Mouse (Mus musculus) left cerebral cortex, adult 2 months (tissue): ENCODE results near the gene Gad1. TPM values are rescaled to one million over a fixed set of nuclear protein-coding genes. Genes with fewer than 3 reads are reported as not detected.
A peak's percentile ranks its signal among the peaks of the same experiment; 100 is the strongest.

Source experiments
- DNase-seq, 2 experiments: peaks; one replicate each; pipeline ENCODE4 v3.0.0; 2021 to 2022; ENCODE audit warnings: low spot score in 2 of 2, mixed read lengths in 1 of 2; ENCODE audit errors: extremely low spot score in 1 of 2
- H3K27ac ChIP-seq: fragments of 200-600 bp; 2 replicates; pipeline ENCODE4 v1.8.1; 2022
- H3K4me3 ChIP-seq: fragments of 200-600 bp; 2 replicates; pipeline ENCODE4 v1.8.1; 2022
- CTCF ChIP-seq: fragments of 200-600 bp; IDR thresholded peaks from 2 replicates; pipeline ENCODE4 v1.8.1; 2022; ENCODE audit warnings: antibody characterized with exemption, mild to moderate bottlenecking, moderate library complexity
- intact Hi-C: fragments of 180-260 bp; cut with DNase I; formaldehyde crosslinking; loops from one replicate; pipeline ENCODE4 v1.15.1; 2025
- total RNA-seq, 2 experiments: library from RNA; stranded (reverse); gene quantifications; 2 replicates each; pipeline ENCODE4 v1.2.3; 2021

Gad1 gene
- total RNA-seq, 2 experiments from 2014 or later, result 374 to 427 TPM

DNA sequence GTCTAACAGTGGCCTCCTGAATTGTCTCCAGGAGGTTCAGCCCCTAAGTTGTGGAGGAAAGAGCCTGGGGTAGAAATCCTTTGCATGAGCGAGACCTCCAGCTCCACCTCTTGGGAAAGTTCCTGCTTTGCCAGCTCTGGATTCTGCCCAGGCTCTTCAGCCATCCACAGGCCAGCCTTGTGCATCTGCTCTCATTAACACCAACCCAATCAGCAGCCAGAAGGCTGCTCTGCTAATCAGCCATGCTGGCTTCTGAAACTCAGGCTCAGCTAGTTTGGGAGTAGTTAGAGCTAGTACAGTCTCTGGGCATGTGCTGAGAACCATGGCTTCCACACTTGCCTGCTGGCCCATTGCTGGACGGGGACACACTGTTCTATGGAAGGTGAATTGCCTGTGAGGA, 43.0 kb downstream of the Gad1 start:
- intact Hi-C loops, result no loop called here
- no peak for TF ChIP-seq CTCF
- no peak for DNase-seq
- H3K4me3 ChIP-seq, result no peak overlapping the region
- no peak overlapping the region for H3K27ac ChIP-seq

- intact Hi-C loops, result no loop called here
- TF ChIP-seq CTCF, result no peak
- no peak for DNase-seq
- Histone ChIP-seq H3K27ac (no peak overlapping the region), H3K4me3 (no peak overlapping the region)
Measured at GRCm38 (mm10) chr2:70609769-70610168, 56.9 kb downstream of the Gad1 start.

DNA sequence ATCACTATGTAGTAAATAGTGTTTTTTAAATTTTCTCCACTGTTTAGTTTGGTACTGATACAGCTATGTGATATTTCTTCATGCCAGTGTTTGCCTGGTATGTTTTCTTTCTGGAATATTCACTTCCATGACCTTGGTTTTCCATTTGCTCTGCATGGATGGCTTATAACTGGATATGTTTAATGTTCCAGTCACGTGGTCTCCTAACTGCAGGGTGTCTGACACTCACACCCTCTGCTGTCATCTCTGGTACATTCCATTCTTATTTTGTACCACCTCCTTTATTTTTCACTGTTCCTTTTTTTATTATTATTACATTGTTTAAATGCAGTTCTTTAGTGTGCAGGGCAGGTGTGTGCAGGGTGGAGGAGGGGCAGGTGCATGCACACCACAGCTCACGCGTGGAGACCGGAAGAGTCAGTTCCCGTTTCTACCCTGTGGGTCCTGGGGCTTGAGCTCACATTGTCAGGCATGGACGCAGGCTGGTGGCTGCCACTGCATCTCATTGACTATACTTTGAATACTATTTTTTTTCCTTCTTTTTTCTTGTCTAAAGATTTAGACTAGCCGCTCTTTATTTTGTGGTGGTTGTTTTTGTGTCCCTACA, 62.0 kb downstream of the Gad1 start:
- no peak overlapping the region for H3K4me3 ChIP-seq
- DNase-seq, result no peak
- intact Hi-C loops, result no loop called here
- no peak overlapping the region for H3K27ac ChIP-seq
- no peak for TF ChIP-seq CTCF

GRCm38 (mm10) chr2:70616076-70616475, 63.2 kb downstream of the Gad1 start:
- no peak for DNase-seq
- TF ChIP-seq CTCF, result no peak
- intact Hi-C loops, result no loop called here

DNA sequence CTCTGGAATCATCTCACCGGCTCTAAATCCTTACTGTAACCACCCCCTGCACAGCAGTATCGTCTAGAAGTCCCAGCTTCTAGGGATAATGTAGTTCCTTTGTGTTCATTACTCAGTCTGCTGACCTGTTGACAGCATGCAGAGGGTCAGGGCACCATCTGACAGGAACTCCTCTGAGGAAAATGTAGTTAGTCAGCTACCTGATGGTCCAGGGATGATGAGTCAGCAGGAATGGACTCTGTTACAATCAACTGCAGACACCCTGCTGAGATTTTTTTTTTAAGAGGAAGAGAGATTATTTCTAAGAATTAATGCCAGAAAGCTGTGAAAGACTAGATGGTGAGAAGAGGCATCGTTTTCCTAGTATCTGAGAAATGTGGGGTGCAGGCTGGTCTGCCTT, 63.7 kb downstream of the Gad1 start:
- intact Hi-C loops, result no loop called here
- no peak for DNase-seq
- Histone ChIP-seq H3K27ac (no peak overlapping the region), H3K4me3 (no peak overlapping the region)
- no peak for TF ChIP-seq CTCF

More at GRCm38 (mm10) chr2:70616076-70616475, 63.2 kb downstream of the Gad1 start:
- H3K4me3 ChIP-seq, result no peak overlapping the region
- H3K27ac ChIP-seq, result no peak overlapping the region

DNA sequence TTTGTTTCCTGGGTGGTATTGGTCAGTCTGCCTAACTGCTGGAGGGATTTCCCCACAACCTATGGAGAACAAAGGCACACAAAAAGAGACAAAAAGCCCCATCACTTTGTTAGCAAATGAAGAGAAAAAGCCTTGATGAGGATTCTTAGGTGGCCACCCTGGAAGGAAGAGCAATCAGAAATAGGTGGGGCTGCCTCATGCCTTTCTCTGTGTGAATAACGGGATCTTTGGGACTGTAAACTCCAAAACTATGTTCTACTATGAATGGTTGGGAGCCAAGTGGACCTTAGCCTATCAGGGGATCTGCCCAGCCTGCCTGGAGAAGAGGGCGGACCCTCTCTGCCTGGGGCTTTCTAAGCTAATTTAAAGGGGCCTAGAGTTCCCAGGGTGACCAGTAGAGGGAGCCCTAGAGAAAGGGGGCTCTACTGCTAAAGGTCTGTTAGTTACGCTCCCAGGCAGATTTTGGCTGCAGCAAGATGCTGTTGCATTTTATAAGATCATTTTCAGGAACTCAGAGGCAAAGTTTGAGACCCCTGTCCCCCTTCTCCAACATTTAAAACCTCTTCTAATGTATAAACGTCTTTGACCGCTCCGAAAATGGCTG, 66.5 kb downstream of the Gad1 start:
- Histone ChIP-seq H3K27ac (no peak overlapping the region), H3K4me3 (no peak overlapping the region)
- DNase-seq, result no peak
- intact Hi-C loops, result no loop called here
- TF ChIP-seq CTCF, result peak; percentile 49

GRCm38 (mm10) chr2:70620225-70620624, 67.4 kb downstream of the Gad1 start:
- peak; percentile 47 to 49 for DNase-seq
- intact Hi-C loops, result no loop called here
- H3K27ac ChIP-seq, result no peak overlapping the region
- no peak overlapping the region for H3K4me3 ChIP-seq
- TF ChIP-seq CTCF, result peak; percentile 68

- no peak for TF ChIP-seq CTCF
- no peak overlapping the region for H3K27ac ChIP-seq
- intact Hi-C loops, result no loop called here
- H3K4me3 ChIP-seq, result no peak overlapping the region
- no peak for DNase-seq
Measured at GRCm38 (mm10) chr2:70622244-70622643, 69.4 kb downstream of the Gad1 start.

GRCm38 (mm10) chr2:70625761-70626160, 72.9 kb downstream of the Gad1 start:
- Histone ChIP-seq H3K4me3 (no peak overlapping the region), H3K27ac (no peak overlapping the region)
- intact Hi-C loops, result no loop called here
- TF ChIP-seq CTCF, result no peak
- no peak for DNase-seq

GRCm38 (mm10) chr2:70628397-70628796, 75.5 kb downstream of the Gad1 start:
- no peak for DNase-seq
- H3K27ac ChIP-seq, result no peak overlapping the region
- TF ChIP-seq CTCF, result no peak
- intact Hi-C loops, result no loop called here
- no peak overlapping the region for H3K4me3 ChIP-seq

DNA sequence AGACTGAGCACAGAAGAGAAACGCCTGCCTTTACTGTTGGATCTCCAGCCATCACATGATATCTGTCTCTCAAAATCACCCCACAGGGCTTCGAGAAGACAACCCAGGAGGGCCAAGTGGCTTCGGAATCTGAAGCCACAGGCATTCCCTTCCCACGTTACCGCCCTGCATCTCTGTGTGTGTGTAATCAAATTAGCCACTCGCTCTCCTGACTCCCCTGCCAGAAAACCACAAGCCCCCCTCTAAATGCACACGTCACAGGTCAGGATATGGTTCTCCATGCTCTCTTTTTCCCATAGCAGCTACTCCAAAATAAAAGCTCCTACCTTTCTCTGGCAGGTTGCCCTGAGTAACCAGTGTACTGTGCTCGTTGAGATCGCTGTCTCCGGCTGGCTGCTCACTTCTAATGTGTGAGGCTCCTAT, 76.5 kb downstream of the Gad1 start:
- TF ChIP-seq CTCF, result no peak
- intact Hi-C loops, result no loop called here
- Histone ChIP-seq H3K27ac (no peak overlapping the region), H3K4me3 (no peak overlapping the region)
- peak in 1 of 2 experiments; percentile 27 for DNase-seq

DNA sequence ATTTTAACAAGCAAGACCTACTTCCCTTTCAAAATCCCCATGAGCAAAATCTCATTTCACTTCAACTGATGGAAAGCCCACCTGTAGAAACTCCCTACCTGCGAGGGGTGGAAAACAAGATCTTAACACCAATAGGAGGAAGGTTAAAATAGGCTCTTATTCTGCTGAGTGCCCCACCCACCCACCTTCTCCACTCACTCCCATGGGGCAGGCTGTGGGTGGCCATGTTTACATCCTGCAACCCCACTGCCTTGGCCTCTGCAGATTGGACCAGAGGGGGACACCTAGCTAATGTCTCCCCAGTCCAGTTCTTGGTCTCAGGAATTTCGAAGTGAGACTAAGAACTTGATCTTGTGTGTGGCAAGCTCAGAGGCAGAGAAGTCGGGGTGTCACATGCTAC, 77.0 kb downstream of the Gad1 start:
- TF ChIP-seq CTCF, result no peak
- intact Hi-C loops, result no loop called here
- no peak for DNase-seq
- Histone ChIP-seq H3K4me3 (no peak overlapping the region), H3K27ac (no peak overlapping the region)

DNA sequence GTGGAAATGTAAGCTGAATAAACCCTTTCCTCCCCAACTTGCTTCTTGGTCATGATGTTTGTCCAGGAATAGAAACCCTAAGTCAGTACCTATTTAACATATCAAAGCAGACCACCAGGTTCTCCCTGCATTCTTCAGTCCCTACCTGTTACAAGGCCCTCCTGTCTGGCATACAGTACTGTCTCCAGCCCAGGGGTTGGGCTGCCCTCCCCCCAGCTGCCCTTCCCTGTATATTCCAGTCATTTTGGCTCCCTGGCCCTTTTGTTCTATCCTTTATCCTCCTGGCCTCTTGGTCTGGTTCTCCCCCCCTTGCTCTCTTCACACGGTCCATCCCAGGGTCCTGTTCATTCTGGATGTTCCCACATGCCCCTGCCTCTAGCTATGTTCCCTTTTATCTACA, 78.4 kb downstream of the Gad1 start:
- H3K27ac ChIP-seq, result no peak overlapping the region
- TF ChIP-seq CTCF, result no peak
- intact Hi-C loops, result no loop called here
- H3K4me3 ChIP-seq, result no peak overlapping the region
- no peak for DNase-seq
